Mouse (Mus musculus) myocyte (in vitro differentiated cells): ENCODE data around the gene Sash1.

Experiments used
- CEBPB ChIP-seq: IDR thresholded peaks from 2 replicates; pipeline ENCODE4 v1.6.1; 2011; ENCODE audit warnings: mild to moderate bottlenecking, moderate library complexity; ENCODE audit not compliant: poor library complexity, insufficient read depth, severe bottlenecking
- E2F4 ChIP-seq: IDR thresholded peaks from one replicate; pipeline ENCODE4 v1.6.1; 2011; ENCODE audit warnings: mild to moderate bottlenecking, control low read depth, moderate library complexity; ENCODE audit not compliant: insufficient read depth
- MYOD1 ChIP-seq, 3 experiments: IDR thresholded peaks; one replicate each; pipeline ENCODE4 v1.6.1; 2011; ENCODE audit warnings: control low read depth in 2 of 3, low read depth in 2 of 3, mild to moderate bottlenecking in 2 of 3, moderate library complexity in 1 of 3; ENCODE audit not compliant: insufficient read length in 2 of 3, control insufficient read depth in 1 of 3
- POLR2A ChIP-seq: IDR thresholded peaks from one replicate; pipeline ENCODE4 v1.6.1; 2011; ENCODE audit warnings: low read depth, mild to moderate bottlenecking, control low read depth, moderate library complexity; ENCODE audit not compliant: insufficient read length
- POLR2AphosphoS2 ChIP-seq: IDR thresholded peaks from one replicate; pipeline ENCODE4 v1.6.1; 2011; ENCODE audit warnings: low read depth, control low read depth; ENCODE audit not compliant: insufficient read length
- REST ChIP-seq: IDR thresholded peaks from one replicate; pipeline ENCODE4 v1.6.1; 2011; ENCODE audit warnings: mild to moderate bottlenecking, control low read depth, moderate library complexity; ENCODE audit not compliant: insufficient read depth, insufficient read length
- TCF3 ChIP-seq: IDR thresholded peaks from one replicate; pipeline ENCODE4 v1.6.1; 2011; ENCODE audit warnings: low read depth, control low read depth; ENCODE audit not compliant: insufficient read length
- USF1 ChIP-seq: IDR thresholded peaks from one replicate; pipeline ENCODE4 v1.6.1; 2011; ENCODE audit warnings: low read depth, mild to moderate bottlenecking, control low read depth, moderate library complexity

DNA sequence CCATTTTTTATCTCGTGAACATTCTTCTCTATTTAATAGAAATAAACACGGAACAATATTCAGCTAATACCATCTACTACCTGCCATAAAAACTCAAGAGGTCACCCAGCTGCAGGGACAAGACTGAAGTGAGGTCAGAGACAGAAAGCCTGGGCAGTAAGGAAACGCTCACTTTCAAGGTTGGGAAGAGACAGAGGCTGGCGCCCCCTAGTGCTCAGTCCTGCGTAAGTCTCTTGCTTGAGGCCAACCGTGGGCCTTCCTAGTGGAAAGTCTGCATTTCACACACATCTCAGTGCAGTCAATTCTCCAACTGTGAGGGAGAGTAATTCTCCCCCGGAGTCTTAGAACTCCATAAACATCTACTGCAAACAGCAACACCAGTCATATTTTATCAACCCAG, 90.5 kb downstream of the Sash1 start:
- TF ChIP-seq POLR2AphosphoS2 (no peak), E2F4 (no peak), CEBPB (no peak), USF1 (no peak), POLR2A (no peak), TCF3 (no peak), MYOD1 (IDR thresholded peaks at IDR 0.05; ENCODE audit: control insufficient read depth in 1 of 3, insufficient read length in 2 of 3, low read depth in 2 of 3) (no peak), REST (no peak)
